Mouse (Mus musculus): Measurements from ENCODE around the gene Nrros. TPM values are rescaled to one million over a fixed set of nuclear protein-coding genes. Genes with fewer than 3 reads are reported as not detected.
A peak's percentile ranks its signal among the peaks of the same experiment; 100 is the strongest.
"Not testable (repeated sequence)": the region's sequence is repeated elsewhere in the genome, so short reads cannot be mapped to it uniquely, and the experiment has no call there.

Gene Nrros
- polyA plus RNA-seq, 1 experiment from 2014 or later = 6.7 TPM

DNA sequence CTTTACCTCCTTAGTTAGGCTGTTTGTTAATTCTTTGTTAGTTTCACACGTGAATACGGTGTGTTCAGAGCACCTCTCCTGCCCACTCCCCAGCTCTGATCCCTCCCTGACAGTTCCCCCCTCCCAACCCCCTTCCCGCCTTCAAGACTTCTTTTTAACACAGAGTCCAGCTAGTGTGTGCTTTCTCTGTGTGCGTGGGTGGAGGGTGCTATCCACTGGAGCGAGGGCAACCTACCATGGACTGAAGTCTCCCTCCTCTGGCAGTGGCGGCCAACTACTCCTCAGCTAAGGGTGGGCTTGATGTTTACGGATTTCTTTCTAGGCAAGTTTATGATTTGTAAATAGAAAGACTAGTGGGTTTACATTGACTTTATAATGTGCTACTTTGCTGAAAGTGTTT, 57.2 kb downstream of the Nrros start:
- Histone ChIP-seq H3K9me3 (no peaks in the 10 kb centered on the region), H3K4me1 (no peaks in the 10 kb centered on the region), H3K4me3 (no peak overlapping the region), H3K36me3 (peaks cover 43% of the 10 kb centered on the region), H3K27me3 (replicated peaks) (no peaks in the 10 kb centered on the region), H3K27ac (no peak overlapping the region), H3K9ac (no peak overlapping the region), H3K4me2 (replicated peaks) (no peak overlapping the region)
- 84% methylated on average over 7 of the region's 7 CpGs for WGBS
- no peak for ATAC-seq (ENCODE audit: low FRiP score, low read depth)

DNA sequence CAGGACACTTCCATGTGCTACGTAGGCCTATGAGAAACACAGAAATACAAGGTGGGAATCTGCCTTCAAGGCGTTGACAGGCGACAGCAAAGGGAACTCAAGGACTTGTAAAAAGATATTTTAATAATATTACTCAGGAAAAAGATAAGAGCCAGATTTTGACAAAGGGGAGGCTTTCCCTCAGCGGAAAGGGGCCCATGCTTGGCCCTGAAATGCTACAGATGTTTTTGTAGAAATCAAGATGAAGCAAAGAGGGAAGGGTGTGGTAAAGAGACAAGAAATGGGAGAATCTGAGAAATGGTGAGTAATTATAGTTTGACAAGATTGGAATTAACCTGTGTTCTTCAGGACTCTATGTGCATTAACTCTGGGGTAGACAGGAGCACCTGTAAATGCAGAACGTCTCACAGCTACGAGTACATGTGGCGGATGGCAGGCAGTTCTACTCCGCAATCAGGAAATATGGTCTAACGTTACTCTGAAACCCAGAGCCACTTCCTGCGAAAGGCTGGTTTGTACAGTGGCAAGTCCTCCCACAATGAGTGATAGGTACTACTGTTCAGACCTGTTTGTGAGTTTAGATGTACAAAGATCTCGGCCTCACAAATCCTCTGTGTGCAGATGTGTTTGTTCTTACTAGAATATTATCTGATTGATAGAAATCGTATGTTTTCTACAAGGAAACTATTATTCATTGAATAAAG, 57.9 kb downstream of the Nrros start:
- H3K27me3 ChIP-seq (replicated peaks) = no peaks in the 10 kb centered on the region
- H3K4me3 ChIP-seq = no peak overlapping the region
- no peaks in the 10 kb centered on the region for H3K4me1 ChIP-seq
- H3K27ac ChIP-seq = no peak overlapping the region
- no peak overlapping the region for H3K4me2 ChIP-seq (replicated peaks)
- ATAC-seq (ENCODE audit: low FRiP score, low read depth) = no peak
- peaks cover 48% of the 10 kb centered on the region for H3K36me3 ChIP-seq
- no peaks in the 10 kb centered on the region for H3K9me3 ChIP-seq
- H3K9ac ChIP-seq = no peak overlapping the region
- 96% methylated on average over 12 of the region's 12 CpGs for WGBS

- WGBS = 90% methylated on average over 1 of the region's 1 CpGs
- H3K36me3 ChIP-seq = peaks cover 53% of the 10 kb centered on the region
These were observed 59.7 kb downstream of the Nrros start for GRCm38 (mm10) chr16:32105698-32106097.

GRCm38 (mm10) chr16:32102295-32102694, 63.1 kb downstream of the Nrros start:
- H3K36me3 ChIP-seq = peaks cover 40% of the 10 kb centered on the region
- no peaks in the 10 kb centered on the region for H3K27me3 ChIP-seq (replicated peaks)
- no peak overlapping the region for H3K4me3 ChIP-seq
- H3K27ac ChIP-seq = no peak overlapping the region
- no peak for ATAC-seq (ENCODE audit: low FRiP score, low read depth)
- H3K9ac ChIP-seq = no peak overlapping the region
- 94% methylated on average over 13 of the region's 13 CpGs for WGBS
- no peak overlapping the region for H3K4me2 ChIP-seq (replicated peaks)
- H3K9me3 ChIP-seq = no peaks in the 10 kb centered on the region
- peaks cover 12% of the 10 kb centered on the region for H3K4me1 ChIP-seq

More at GRCm38 (mm10) chr16:32105698-32106097, 59.7 kb downstream of the Nrros start:
- Histone ChIP-seq H3K4me2 (replicated peaks) (no peak overlapping the region), H3K9ac (no peak overlapping the region), H3K27me3 (replicated peaks) (no peaks in the 10 kb centered on the region), H3K9me3 (no peaks in the 10 kb centered on the region), H3K4me3 (no peak overlapping the region), H3K4me1 (no peaks in the 10 kb centered on the region), H3K27ac (no peak overlapping the region)
- ATAC-seq (ENCODE audit: low FRiP score, low read depth) = no peak

- peak within 1 kb of the TSS; percentile 53 for H3K27ac ChIP-seq
- peaks cover 12% of the 10 kb centered on the region for H3K4me1 ChIP-seq
- peak within 1 kb of the TSS; percentile 90 for H3K4me3 ChIP-seq
- no peaks in the 10 kb centered on the region for H3K27me3 ChIP-seq (replicated peaks)
- H3K9me3 ChIP-seq = no peaks in the 10 kb centered on the region
- peak within 1 kb of the TSS; percentile 91 for H3K9ac ChIP-seq
- peak; percentile 96 for ATAC-seq (ENCODE audit: low FRiP score, low read depth)
- H3K36me3 ChIP-seq = peaks cover 31% of the 10 kb centered on the region
- peak within 1 kb of the TSS; percentile 69 for H3K4me2 ChIP-seq (replicated peaks)
- under 1% methylated on average over 34 of the region's 34 CpGs for WGBS
These were observed 65.7 kb downstream of the Nrros start, which contains the start of the genes Pigx and Cep19 for GRCm38 (mm10) chr16:32099638-32100150. TSS of gene Pigx (minus strand) at chr16:32099740. TSS of gene Cep19 (plus strand) at chr16:32099800.

GRCm38 (mm10) chr16:32098897-32099637, 66.3 kb downstream of the Nrros start:
- H3K9ac ChIP-seq = peak overlapping the region; percentile 91
- H3K4me1 ChIP-seq = peaks cover 12% of the 10 kb centered on the region
- under 1% methylated on average over 39 of the region's 39 CpGs for WGBS
- H3K27ac ChIP-seq = peak overlapping the region; percentile 53
- H3K9me3 ChIP-seq = no peaks in the 10 kb centered on the region
- peaks cover 31% of the 10 kb centered on the region for H3K36me3 ChIP-seq
- ATAC-seq (ENCODE audit: low FRiP score, low read depth) = peak; percentile 77
- H3K4me3 ChIP-seq = peak overlapping the region; percentile 90
- peak overlapping the region; percentile 69 for H3K4me2 ChIP-seq (replicated peaks)
- no peaks in the 10 kb centered on the region for H3K27me3 ChIP-seq (replicated peaks)

DNA sequence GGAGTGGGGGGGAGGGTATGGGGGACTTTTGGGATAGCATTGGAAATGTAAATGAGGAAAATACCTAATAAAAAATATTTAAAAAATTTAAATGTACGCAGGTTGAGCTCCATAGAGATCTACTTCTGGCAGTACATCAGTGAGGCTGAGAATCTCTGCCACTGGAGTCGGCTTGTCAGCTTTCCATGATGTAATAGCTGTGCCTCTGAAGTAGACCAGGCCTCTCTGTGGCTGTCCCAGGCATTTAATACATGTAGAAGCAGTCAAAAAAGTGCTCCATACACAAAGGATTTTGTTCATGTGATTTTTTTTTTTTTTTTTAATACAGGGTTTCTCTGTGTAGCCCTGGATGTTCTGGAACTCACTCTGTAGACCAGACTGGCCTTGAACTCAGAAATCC, 67.6 kb downstream of the Nrros start:
- not testable (repeated sequence) for H3K4me2 ChIP-seq (replicated peaks); H3K4me3 ChIP-seq; H3K27me3 ChIP-seq (replicated peaks)

More for the DNA sequence above, 67.6 kb downstream of the Nrros start:
- H3K36me3 ChIP-seq = peaks cover 23% of the 10 kb centered on the region
- 86% methylated on average over 2 of the region's 2 CpGs for WGBS
- not testable (repeated sequence) for H3K9ac ChIP-seq; H3K9me3 ChIP-seq; H3K27ac ChIP-seq; ATAC-seq (ENCODE audit: low FRiP score, low read depth)
- H3K4me1 ChIP-seq = peaks cover 12% of the 10 kb centered on the region

Other genes with a start within 250 kb of the Nrros start
- 2.8 and 4.0 TPM in 2 replicates for gene Pigz, start 231.7 kb downstream of the Nrros start, polyA plus RNA-seq (2016; fragmentation: Nextera tagmentation; extraction: Ambion mirVana)
- gene 0610012G03Rik, start 217.1 kb downstream of the Nrros start, polyA plus RNA-seq (2016; fragmentation: Nextera tagmentation; extraction: Ambion mirVana) = 80.5 and 85.5 TPM in 2 replicates
- gene Ncbp2, start 217.1 kb downstream of the Nrros start, polyA plus RNA-seq (2016; fragmentation: Nextera tagmentation; extraction: Ambion mirVana) = 118 and 124 TPM in 2 replicates
- 23.2 and 25.6 TPM in 2 replicates for gene Senp5, start 162.3 kb downstream of the Nrros start, polyA plus RNA-seq (2016; fragmentation: Nextera tagmentation; extraction: Ambion mirVana)
- gene Pak2, start 86.3 kb downstream of the Nrros start, polyA plus RNA-seq (2016; fragmentation: Nextera tagmentation; extraction: Ambion mirVana) = 43.3 and 45.4 TPM in 2 replicates
- gene Pigx, start 65.9 kb downstream of the Nrros start, polyA plus RNA-seq (2016; fragmentation: Nextera tagmentation; extraction: Ambion mirVana) = 121 and 136 TPM in 2 replicates
- 43.5 and 45.7 TPM in 2 replicates for gene Cep19, start 65.8 kb downstream of the Nrros start, polyA plus RNA-seq (2016; fragmentation: Nextera tagmentation; extraction: Ambion mirVana)
- gene Bex6, start 14.2 kb upstream of the Nrros start, polyA plus RNA-seq (2016; fragmentation: Nextera tagmentation; extraction: Ambion mirVana) = not detected in 2 replicates
- gene Fbxo45, start 81.6 kb upstream of the Nrros start, polyA plus RNA-seq (2016; fragmentation: Nextera tagmentation; extraction: Ambion mirVana) = 28.1 and 31.0 TPM in 2 replicates
- 16.2 and 16.3 TPM in 2 replicates for gene Wdr53, start 81.6 kb upstream of the Nrros start, polyA plus RNA-seq (2016; fragmentation: Nextera tagmentation; extraction: Ambion mirVana)
- not detected in 2 replicates for gene Smco1, start 105.9 kb upstream of the Nrros start, polyA plus RNA-seq (2016; fragmentation: Nextera tagmentation; extraction: Ambion mirVana)
- gene Rnf168, start 111.9 kb upstream of the Nrros start, polyA plus RNA-seq (2016; fragmentation: Nextera tagmentation; extraction: Ambion mirVana) = 27.2 and 31.9 TPM in 2 replicates
- gene Ubxn7, start 166.7 kb upstream of the Nrros start, polyA plus RNA-seq (2016; fragmentation: Nextera tagmentation; extraction: Ambion mirVana) = 29.3 and 32.5 TPM in 2 replicates
- gene Tm4sf19, start 234.9 kb upstream of the Nrros start, polyA plus RNA-seq (2016; fragmentation: Nextera tagmentation; extraction: Ambion mirVana) = not detected in 2 replicates

Measured in neural tube, embryonic 12.5 days (tissue).